Mouse (Mus musculus) CD4-positive helper T cell, adult 2 months (primary cell): ENCODE measurements around the gene Cep112.
A peak's percentile ranks its signal among the peaks of the same experiment; 100 is the strongest.

Source experiments
- DNase-seq: peaks from one replicate; pipeline ENCODE4 v3.0.0-alpha.2; 2012; ENCODE audit warnings: low read depth, missing footprints, low spot score

Cep112 gene

GRCm38 (mm10) chr11:108605301-108605700, 180.3 kb downstream of the Cep112 start:
- no peak for DNase-seq

- no peak for DNase-seq
Observed at GRCm38 (mm10) chr11:108606036-108606435, 181.0 kb downstream of the Cep112 start.

GRCm38 (mm10) chr11:108606836-108607235, 181.8 kb downstream of the Cep112 start:
- DNase-seq: no peak

- no peak for DNase-seq
Observed at GRCm38 (mm10) chr11:108620628-108621433, 195.8 kb downstream of the Cep112 start.

- no peak for DNase-seq
Observed at GRCm38 (mm10) chr11:108621434-108621901, 196.5 kb downstream of the Cep112 start.

GRCm38 (mm10) chr11:108625546-108626232, 200.7 kb downstream of the Cep112 start:
- DNase-seq: no peak

- DNase-seq: no peak
Observed at GRCm38 (mm10) chr11:108637780-108638179, 212.8 kb downstream of the Cep112 start.

- DNase-seq: no peak
Observed at GRCm38 (mm10) chr11:108655574-108655973, 230.6 kb downstream of the Cep112 start.

- DNase-seq: no peak
Observed at GRCm38 (mm10) chr11:108682014-108682413, 257.0 kb downstream of the Cep112 start.

- no peak for DNase-seq
Observed at GRCm38 (mm10) chr11:108696563-108696962, 271.6 kb downstream of the Cep112 start.

GRCm38 (mm10) chr11:108752301-108752700, 327.3 kb downstream of the Cep112 start:
- DNase-seq: peak; percentile 18

- DNase-seq: no peak
Observed at GRCm38 (mm10) chr11:108752765-108753164, 327.8 kb downstream of the Cep112 start.

GRCm38 (mm10) chr11:108753361-108754240, 328.6 kb downstream of the Cep112 start:
- no peak for DNase-seq

GRCm38 (mm10) chr11:108757211-108757610, 332.2 kb downstream of the Cep112 start:
- no peak for DNase-seq

GRCm38 (mm10) chr11:108757626-108758430, 332.8 kb downstream of the Cep112 start:
- DNase-seq: no peak

- DNase-seq: no peak
Observed at GRCm38 (mm10) chr11:108770064-108770463, 345.1 kb downstream of the Cep112 start.

GRCm38 (mm10) chr11:108774019-108774670, 349.2 kb downstream of the Cep112 start:
- DNase-seq: no peak

- DNase-seq: no peak
Observed at GRCm38 (mm10) chr11:108777158-108777557, 352.2 kb downstream of the Cep112 start.

- DNase-seq: no peak
Observed at GRCm38 (mm10) chr11:108780271-108781250, 355.6 kb downstream of the Cep112 start.
